9 mouse cellular contexts compared by ENCODE assay signal in the genomic region with DNA sequence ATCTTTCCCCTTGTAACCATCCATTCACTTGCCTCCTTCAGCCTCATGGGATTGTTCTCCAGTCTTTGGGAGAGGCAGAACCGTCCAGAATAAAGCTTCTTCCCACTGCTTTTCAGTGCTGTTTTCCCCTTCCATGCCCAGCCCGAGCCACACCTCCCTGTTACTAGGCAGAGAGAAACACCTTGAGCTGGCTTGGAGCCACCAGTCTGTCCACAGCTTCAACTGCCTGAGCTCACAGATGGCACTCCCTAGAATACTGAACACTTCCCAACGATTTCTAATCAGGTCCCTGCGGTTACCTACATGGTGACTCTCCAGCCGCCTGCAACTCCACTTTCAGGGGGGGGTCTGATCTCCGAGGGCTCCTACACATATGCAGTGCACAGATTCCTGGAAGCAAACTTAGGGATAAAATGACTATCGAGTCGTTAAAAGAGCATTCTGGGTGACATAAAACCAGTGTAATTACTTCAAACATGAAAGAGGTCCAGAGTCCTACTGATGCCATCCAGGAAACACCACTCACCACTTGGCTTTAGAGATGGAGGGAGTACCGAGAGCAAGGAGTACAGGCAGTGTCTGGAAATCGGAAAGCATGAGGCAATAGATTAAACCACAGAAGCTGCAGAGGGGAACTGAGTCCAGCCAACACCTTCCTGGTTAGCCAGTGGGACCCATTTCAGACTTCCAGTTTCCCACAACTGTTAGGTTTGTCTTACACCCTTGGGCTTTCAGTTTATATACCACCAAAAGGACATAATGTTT. TPM values are rescaled to one million over a fixed set of nuclear protein-coding genes. Genes with fewer than 3 reads are reported as not detected.
A peak's percentile ranks its signal among the peaks of the same experiment; 100 is the strongest.
DNase-seq lines count a peak whose midpoint lies in the region; ATAC-seq lines count a peak whose summit lies in the region.
"Had no signal": no experiment of that assay in that cellular context is flagged by ENCODE, and none has a peak within 500 bp of the region (broad histone marks: within the 10 kb centered on the region; RNA-seq: fewer than 3 reads in every experiment).

A gene (minus strand): TSS at position 135 of the 765 bp plus-strand sequence.

- no peaks in the 10 kb centered on the region for H3K36me3 ChIP-seq in heart, embryonic 14.5 days (ENCODE audit: control insufficient read depth, insufficient read depth, low read length)
- H3K36me3 ChIP-seq in embryonic facial prominence, embryonic 11.5 days (replicated peaks; ENCODE audit: control insufficient read depth, insufficient read depth, low read depth, low read length): no peaks in the 10 kb centered on the region
- H3K36me3 ChIP-seq in midbrain, embryonic 12.5 days: no peaks in the 10 kb centered on the region

- no peak for ATAC-seq in heart, embryonic 14.5 days (ENCODE audit: insufficient number of reproducible peaks, insufficient read depth, low FRiP score, low read depth)
- ATAC-seq in embryonic facial prominence, embryonic 11.5 days (replicated peaks; ENCODE audit: insufficient number of reproducible peaks, low FRiP score, low TSS enrichment, low read depth): no peak
- ATAC-seq in midbrain, embryonic 12.5 days (ENCODE audit: low FRiP score, low read depth): no peak
- ATAC-seq: Patski had no signal

- H3K9me3 ChIP-seq in heart, embryonic 14.5 days (ENCODE audit: control insufficient read depth, low read length): no peaks in the 10 kb centered on the region
- no peaks in the 10 kb centered on the region for H3K9me3 ChIP-seq in embryonic facial prominence, embryonic 11.5 days (replicated peaks; ENCODE audit: control insufficient read depth, low read length)
- no peaks in the 10 kb centered on the region for H3K9me3 ChIP-seq in midbrain, embryonic 12.5 days

- H3K4me3 ChIP-seq in heart, embryonic 14.5 days (ENCODE audit: control insufficient read depth in 1 of 2, insufficient read depth in 1 of 2, low read depth in 1 of 2, low read length in 2 of 2): peak within 1 kb of the TSS; percentile 68 to 73
- peak within 1 kb of the TSS; percentile 66 for H3K4me3 ChIP-seq in embryonic facial prominence, embryonic 11.5 days (ENCODE audit: low read depth, low read length)
- peak within 1 kb of the TSS; percentile 54 for H3K4me3 ChIP-seq in midbrain, embryonic 12.5 days

- peak within 1 kb of the TSS; percentile 83 for H3K9ac ChIP-seq in heart, embryonic 14.5 days (ENCODE audit: low read length)
- peak within 1 kb of the TSS; percentile 85 for H3K9ac ChIP-seq in embryonic facial prominence, embryonic 11.5 days (replicated peaks; ENCODE audit: low read length)
- H3K9ac ChIP-seq in midbrain, embryonic 12.5 days (replicated peaks): peak within 1 kb of the TSS; percentile 68

- intact Hi-C loops in heart, postnatal 36 days (cut with DNase I): no loop called here

- no peak for DNase-seq in heart, postnatal 36 days
- DNase-seq in embryonic facial prominence, embryonic 11.5 days (ENCODE audit: low spot score): no peak
- peak; percentile 40 for DNase-seq in kidney, postnatal 14 days
- no peak for DNase-seq in embryo, embryonic 10 days (ENCODE audit: low spot score)
- no peak for DNase-seq in adrenal gland, adult 18-20 months (ENCODE audit: low spot score in 2 of 2)
- DNase-seq in MN1 (ENCODE audit: low spot score): no peak

- peak within 1 kb of the TSS; percentile 98 for H3K4me2 ChIP-seq in heart, embryonic 14.5 days (ENCODE audit: low read length)
- peak within 1 kb of the TSS; percentile 97 for H3K4me2 ChIP-seq in embryonic facial prominence, embryonic 11.5 days (ENCODE audit: low read depth, low read length)
- H3K4me2 ChIP-seq in midbrain, embryonic 12.5 days (replicated peaks): peak within 1 kb of the TSS; percentile 89

- WGBS in heart, embryonic 14.5 days: 49% methylated on average over 10 of the region's 10 CpGs
- WGBS in embryonic facial prominence, embryonic 11.5 days: 67% methylated on average over 10 of the region's 10 CpGs
- WGBS in midbrain, embryonic 12.5 days: 69% methylated on average over 10 of the region's 10 CpGs

- H3K4me1 ChIP-seq in heart, embryonic 14.5 days (ENCODE audit: control insufficient read depth in 2 of 2, insufficient read depth in 2 of 2, low read length in 2 of 2): peaks cover 2 to 3% of the 10 kb centered on the region in 2 experiments; a peak in 1 of 4 replicates
- no peaks in the 10 kb centered on the region; the same call in 1 of the 2 replicates for H3K4me1 ChIP-seq in embryonic facial prominence, embryonic 11.5 days (ENCODE audit: control insufficient read depth, insufficient read depth, low read length)
- H3K4me1 ChIP-seq in midbrain, embryonic 12.5 days: peaks cover 15% of the 10 kb centered on the region

- peak within 1 kb of the TSS in 1 of 2 experiments; percentile 67; a peak in 1 of 4 replicates for H3K27ac ChIP-seq in heart, embryonic 14.5 days (replicated peaks in 1 of 2; ENCODE audit: control insufficient read depth in 1 of 2, insufficient read depth in 1 of 2, low read depth in 2 of 2, low read length in 2 of 2)
- H3K27ac ChIP-seq in embryonic facial prominence, embryonic 11.5 days (replicated peaks; ENCODE audit: low read depth, low read length): peak within 1 kb of the TSS; percentile 20; the same call in 1 of the 2 replicates
- peak within 1 kb of the TSS; percentile 75 for H3K27ac ChIP-seq in midbrain, embryonic 12.5 days (replicated peaks)

- H3K27me3 ChIP-seq in heart, embryonic 14.5 days (ENCODE audit: control insufficient read depth, insufficient read depth, low read length): peaks cover 15% of the 10 kb centered on the region
- peaks cover 3% of the 10 kb centered on the region; the same call in 1 of the 2 replicates for H3K27me3 ChIP-seq in embryonic facial prominence, embryonic 11.5 days (ENCODE audit: control insufficient read depth, insufficient read depth, low read length)
- peaks cover 52% of the 10 kb centered on the region for H3K27me3 ChIP-seq in midbrain, embryonic 12.5 days
- H3K27me3 ChIP-seq: Patski had no signal

RNA-seq across cellular contexts. Expression of the gene that starts here (rescaled TPM):
- 0.62 and 1.8 TPM in 2 replicates for polyA plus RNA-seq in heart, embryonic 14.5 days (2014; fragmentation: Nextera tagmentation; extraction: Ambion mirVana)
- total RNA-seq in heart, postnatal 36 days (2021): under 1 TPM; 0.33 to 0.50 TPM
- 1.1 and 2.0 TPM in 2 replicates for polyA plus RNA-seq in embryonic facial prominence, embryonic 11.5 days (2014; fragmentation: Nextera tagmentation; extraction: Ambion mirVana)
- polyA plus RNA-seq in midbrain, embryonic 12.5 days (2016; fragmentation: Nextera tagmentation; extraction: Ambion mirVana): 1.4 TPM in 2 replicates
- total RNA-seq in adrenal gland, adult 18-20 months (2021): 1 to 10 TPM; 1.2 TPM
